Mouse (Mus musculus) embryonic fibroblast, embryonic 13.5 days (primary cell): ENCODE data around the gene Aldh6a1. TPM values are rescaled to one million over a fixed set of nuclear protein-coding genes. Genes with fewer than 3 reads are reported as not detected.

Source experiments
- H3K27ac ChIP-seq: 2 replicates; pipeline ENCODE4 v1.5.1; 2012; ENCODE audit warnings: low read length, control low read depth, inconsistent platforms; ENCODE audit not compliant: insufficient read depth
- H3K4me1 ChIP-seq: 2 replicates; pipeline ENCODE4 v1.6.1; 2011; ENCODE audit warnings: low read length; ENCODE audit not compliant: control insufficient read depth, insufficient read depth
- H3K4me3 ChIP-seq: 2 replicates; pipeline ENCODE4 v1.5.1; 2011; ENCODE audit warnings: mild to moderate bottlenecking, control low read depth, low read length; ENCODE audit not compliant: insufficient read depth
- CTCF ChIP-seq: IDR thresholded peaks from 2 replicates; pipeline ENCODE4 v1.5.1; 2011; ENCODE audit warnings: mild to moderate bottlenecking, control low read depth, low read length, moderate library complexity, borderline replicate concordance; ENCODE audit not compliant: insufficient read depth
- POLR2A ChIP-seq: IDR thresholded peaks from 2 replicates; pipeline ENCODE4 v1.6.1; 2011; ENCODE audit warnings: low read depth, mild to moderate bottlenecking, control low read depth, low read length, moderate library complexity
- polyA plus RNA-seq: library from polyadenylated mRNA; stranded (reverse); fragments of >200 nt; gene quantifications from 2 replicates; pipeline ENCODE4 v1.2.4, GENCODE M21; 2011; ENCODE audit warnings: low read depth; ENCODE audit not compliant: missing spikeins, insufficient read length

The Aldh6a1 gene
- polyA plus RNA-seq, 1 experiment: 19.1 TPM

GRCm38 (mm10) chr12:84459845-84460244 is 9.0 kb upstream of the Aldh6a1 start:
- Histone ChIP-seq H3K4me3 (no peak overlapping the region), H3K27ac (no peak overlapping the region), H3K4me1 (no peaks in the 10 kb centered on the region)
- TF ChIP-seq POLR2A (no peak), CTCF (no peak)

- no peak overlapping the region for H3K4me3 ChIP-seq
- no peak for TF ChIP-seq POLR2A
- no peak for TF ChIP-seq CTCF
- no peak overlapping the region for H3K27ac ChIP-seq
- H3K4me1 ChIP-seq: peaks cover 3% of the 10 kb centered on the region; the same call in 1 of the 2 replicates
These were observed 6.1 kb upstream of the Aldh6a1 start for GRCm38 (mm10) chr12:84456911-84457310.

- TF ChIP-seq POLR2A (no peak), CTCF (no peak)
- no peak overlapping the region for H3K27ac ChIP-seq
- H3K4me1 ChIP-seq: peaks cover 3% of the 10 kb centered on the region; the same call in 1 of the 2 replicates
- peak overlapping the region; percentile 92 for H3K4me3 ChIP-seq
These were observed 997 bp upstream of the Aldh6a1 start for GRCm38 (mm10) chr12:84451801-84452200.

DNA sequence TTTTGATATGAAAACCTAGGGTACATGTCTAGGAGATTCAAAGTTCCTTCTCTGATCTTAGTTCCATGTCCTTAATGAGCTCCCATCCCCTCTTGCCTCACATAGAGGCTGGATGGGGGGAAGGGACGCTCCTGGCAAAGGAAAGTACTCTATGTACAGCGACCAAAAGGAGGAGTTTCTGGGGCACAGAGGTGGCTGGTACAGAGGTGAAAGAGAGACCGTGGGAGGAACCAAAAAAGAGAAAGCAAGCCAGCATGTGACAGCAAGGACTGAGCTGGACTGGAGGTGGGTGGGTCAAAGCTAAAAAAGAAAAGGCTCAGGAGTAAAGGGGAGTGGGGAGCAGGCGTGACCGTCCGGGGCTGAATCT is 470 bp downstream of the Aldh6a1 start:
- no peak for TF ChIP-seq POLR2A
- no peak for TF ChIP-seq CTCF
- Histone ChIP-seq H3K4me1 (peaks cover 3% of the 10 kb centered on the region; the same call in 1 of the 2 replicates), H3K4me3 (peak overlapping the region; percentile 63), H3K27ac (no peak overlapping the region)

- Histone ChIP-seq H3K4me3 (no peak overlapping the region), H3K27ac (no peak overlapping the region), H3K4me1 (peaks cover 3% of the 10 kb centered on the region; the same call in 1 of the 2 replicates)
- TF ChIP-seq CTCF (no peak), POLR2A (no peak)
These were observed 917 bp downstream of the Aldh6a1 start for GRCm38 (mm10) chr12:84449887-84450286.

DNA sequence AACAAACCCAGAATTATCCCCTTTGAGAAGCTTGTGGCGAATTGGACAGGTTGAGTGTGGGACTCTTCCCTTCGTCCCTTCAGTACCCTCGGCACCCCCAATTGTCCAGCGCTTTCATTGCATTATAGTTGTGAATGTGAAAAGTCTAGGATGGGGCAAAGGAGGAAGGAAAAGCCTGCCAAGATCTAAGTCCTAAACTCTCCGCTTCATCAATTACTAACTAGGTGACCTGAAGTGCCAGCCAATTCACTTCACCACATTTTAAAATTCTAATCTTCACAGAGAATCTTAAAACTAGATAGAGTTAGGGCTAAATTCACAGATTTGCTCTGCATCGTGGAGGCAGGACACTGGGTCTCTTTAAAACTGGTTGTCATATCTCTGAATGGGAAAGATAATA is 2.6 kb downstream of the Aldh6a1 start:
- Histone ChIP-seq H3K4me1 (peaks cover 3% of the 10 kb centered on the region; the same call in 1 of the 2 replicates), H3K27ac (no peak overlapping the region), H3K4me3 (no peak overlapping the region)
- no peak for TF ChIP-seq POLR2A
- no peak for TF ChIP-seq CTCF

GRCm38 (mm10) chr12:84447386-84447785 is 3.4 kb downstream of the Aldh6a1 start:
- no peaks in the 10 kb centered on the region for H3K4me1 ChIP-seq
- no peak overlapping the region for H3K4me3 ChIP-seq
- TF ChIP-seq POLR2A (no peak), CTCF (no peak)
- no peak overlapping the region for H3K27ac ChIP-seq

- TF ChIP-seq POLR2A (no peak), CTCF (no peak)
- no peak overlapping the region for H3K4me3 ChIP-seq
- H3K27ac ChIP-seq: no peak overlapping the region
- no peaks in the 10 kb centered on the region for H3K4me1 ChIP-seq
These were observed 8.3 kb downstream of the Aldh6a1 start for GRCm38 (mm10) chr12:84442526-84442925.

- TF ChIP-seq POLR2A: no peak
- no peak for TF ChIP-seq CTCF
These were observed 12.1 kb downstream of the Aldh6a1 start for GRCm38 (mm10) chr12:84438697-84439096.

GRCm38 (mm10) chr12:84429825-84430224 is 21.0 kb downstream of the Aldh6a1 start:
- H3K27ac ChIP-seq: no peak overlapping the region
- no peak for TF ChIP-seq POLR2A
- no peak for TF ChIP-seq CTCF
- H3K4me3 ChIP-seq: no peak overlapping the region
- H3K4me1 ChIP-seq: no peaks in the 10 kb centered on the region

More at GRCm38 (mm10) chr12:84438697-84439096, 12.1 kb downstream of the Aldh6a1 start:
- Histone ChIP-seq H3K4me3 (no peak overlapping the region), H3K27ac (no peak overlapping the region), H3K4me1 (no peaks in the 10 kb centered on the region)

GRCm38 (mm10) chr12:84423990-84424389 is 26.8 kb downstream of the Aldh6a1 start:
- no peak for TF ChIP-seq CTCF
- H3K4me1 ChIP-seq: no peaks in the 10 kb centered on the region
- H3K27ac ChIP-seq: no peak overlapping the region
- no peak overlapping the region for H3K4me3 ChIP-seq
